Mouse (Mus musculus) c-Kit-negative CD71-positive TER-119-positive erythroid progenitor cells, embryonic 14.5 days (primary cell): Measurements from ENCODE around the gene Arsa.

ENCODE experiments used
- DNase-seq: peaks from one replicate; pipeline ENCODE4 v3.0.0-alpha.2; 2013; ENCODE audit warnings: low read depth, low spot score

The Arsa gene

DNA sequence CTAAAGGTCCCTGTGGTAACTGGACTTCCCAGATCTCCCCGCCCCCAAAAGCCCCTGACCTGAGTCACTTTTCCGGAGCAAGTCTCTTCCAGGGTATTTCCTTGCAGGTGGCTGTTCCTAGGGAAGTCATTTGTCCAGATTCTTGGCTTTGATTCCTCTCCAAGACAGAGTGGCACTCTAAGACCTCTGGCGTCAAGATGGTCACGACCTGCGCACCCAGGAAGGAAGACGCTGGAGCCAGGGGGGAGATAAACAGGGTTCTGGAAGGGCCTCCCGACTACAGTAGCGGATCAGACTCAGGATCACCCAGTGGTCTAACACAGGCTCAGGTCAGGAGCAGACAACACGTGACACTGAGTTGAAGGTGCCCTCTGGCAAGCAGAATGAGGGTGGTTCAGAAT is at the start of gene Arsa:
Gene Arsa, minus strand, starts transcription at position 335 of the 401 bp plus-strand sequence.
- DNase-seq: no peak

- DNase-seq: no peak
Observed at GRCm38 (mm10) chr15:89526776-89527325, 49.6 kb upstream of the Arsa start.

- DNase-seq: no peak
Observed at GRCm38 (mm10) chr15:89525896-89526295, 48.7 kb upstream of the Arsa start.

DNA sequence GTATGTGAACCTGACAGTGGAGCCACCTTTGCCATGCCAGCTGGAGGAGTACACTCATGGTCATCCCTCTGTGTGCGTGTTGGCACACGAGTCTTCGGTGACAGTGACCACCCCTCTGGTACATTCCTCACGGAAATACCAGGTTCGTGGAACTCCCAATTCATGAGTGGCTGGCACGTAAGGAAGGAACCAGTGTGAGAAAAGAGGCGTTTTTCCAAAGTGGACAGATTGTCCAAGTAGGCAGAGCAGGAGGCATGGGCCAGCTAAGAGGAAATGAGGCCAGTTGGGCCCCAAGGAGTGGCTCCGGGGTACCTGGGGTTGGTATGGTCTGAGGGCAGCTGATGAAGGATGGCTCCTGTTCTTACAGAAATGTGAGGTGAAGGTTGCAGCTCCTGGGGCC is 48.2 kb upstream of the Arsa start:
- DNase-seq: no peak

DNA sequence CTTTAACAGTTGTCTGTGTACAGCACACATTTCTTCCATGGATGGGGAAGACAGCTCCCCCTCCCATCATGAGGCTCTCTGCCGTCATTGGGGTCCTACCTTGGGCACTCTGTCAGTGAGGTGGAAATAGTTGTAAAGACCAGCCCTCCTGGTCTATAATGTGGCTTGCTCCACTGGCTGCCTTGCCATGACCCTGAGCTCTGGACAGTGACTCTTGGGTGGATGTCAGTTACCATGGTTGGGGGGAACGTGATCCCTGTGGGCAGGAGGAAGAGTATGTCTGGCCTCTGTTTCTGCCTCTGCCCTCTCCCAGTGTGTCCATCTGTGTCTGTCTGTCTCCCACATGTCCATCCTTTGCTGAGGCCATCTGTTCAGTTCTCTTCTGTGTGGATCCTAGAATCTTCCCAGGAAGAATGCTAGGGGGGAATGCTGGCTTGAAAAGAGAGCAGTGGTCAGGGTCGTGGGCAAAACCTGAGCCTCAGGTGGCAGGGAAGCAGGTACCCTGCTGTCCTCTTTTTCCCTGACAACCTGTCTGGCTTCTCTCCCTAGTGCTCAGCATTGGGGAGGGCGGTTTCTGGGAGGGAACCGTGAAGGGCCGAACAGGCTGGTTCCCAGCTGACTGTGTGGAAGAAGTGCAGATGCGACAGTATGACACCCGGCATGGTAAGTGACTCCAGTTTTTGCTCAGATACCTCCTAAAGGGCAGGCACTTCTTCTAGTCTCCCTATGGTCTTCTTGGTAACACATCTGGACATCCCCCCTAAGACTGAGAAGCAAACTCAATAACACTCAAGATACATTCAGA is 47.6 kb upstream of the Arsa start:
- no peak for DNase-seq

DNA sequence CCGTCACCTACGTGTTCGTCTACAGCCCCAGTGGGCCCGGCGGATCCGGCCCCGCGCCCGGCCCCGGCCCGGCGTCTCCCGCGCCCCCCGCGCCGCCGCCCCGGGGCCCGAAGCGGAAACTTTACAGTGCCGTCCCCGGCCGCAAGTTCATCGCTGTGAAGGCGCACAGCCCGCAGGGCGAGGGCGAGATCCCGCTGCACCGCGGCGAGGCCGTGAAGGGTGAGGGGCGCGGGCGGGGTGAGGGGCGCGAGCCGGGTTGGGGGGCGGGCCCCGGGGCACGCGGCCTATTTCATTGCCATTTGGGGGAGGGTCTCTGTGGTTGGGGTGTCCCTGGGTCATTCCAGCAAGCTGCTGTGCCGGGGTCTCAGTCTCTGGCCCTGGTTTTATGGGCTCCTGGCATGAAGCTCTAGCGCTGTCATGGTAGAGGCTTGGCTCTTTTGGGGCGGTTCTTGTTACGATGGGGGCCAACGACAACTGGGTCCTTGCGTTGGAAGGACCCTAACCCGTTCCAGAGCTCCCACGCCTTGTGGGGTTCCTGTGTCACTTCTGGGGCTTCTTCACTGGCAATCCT is 46.9 kb upstream of the Arsa start:
- DNase-seq: no peak

- no peak for DNase-seq
Observed at GRCm38 (mm10) chr15:89523283-89523832, 46.1 kb upstream of the Arsa start.

DNA sequence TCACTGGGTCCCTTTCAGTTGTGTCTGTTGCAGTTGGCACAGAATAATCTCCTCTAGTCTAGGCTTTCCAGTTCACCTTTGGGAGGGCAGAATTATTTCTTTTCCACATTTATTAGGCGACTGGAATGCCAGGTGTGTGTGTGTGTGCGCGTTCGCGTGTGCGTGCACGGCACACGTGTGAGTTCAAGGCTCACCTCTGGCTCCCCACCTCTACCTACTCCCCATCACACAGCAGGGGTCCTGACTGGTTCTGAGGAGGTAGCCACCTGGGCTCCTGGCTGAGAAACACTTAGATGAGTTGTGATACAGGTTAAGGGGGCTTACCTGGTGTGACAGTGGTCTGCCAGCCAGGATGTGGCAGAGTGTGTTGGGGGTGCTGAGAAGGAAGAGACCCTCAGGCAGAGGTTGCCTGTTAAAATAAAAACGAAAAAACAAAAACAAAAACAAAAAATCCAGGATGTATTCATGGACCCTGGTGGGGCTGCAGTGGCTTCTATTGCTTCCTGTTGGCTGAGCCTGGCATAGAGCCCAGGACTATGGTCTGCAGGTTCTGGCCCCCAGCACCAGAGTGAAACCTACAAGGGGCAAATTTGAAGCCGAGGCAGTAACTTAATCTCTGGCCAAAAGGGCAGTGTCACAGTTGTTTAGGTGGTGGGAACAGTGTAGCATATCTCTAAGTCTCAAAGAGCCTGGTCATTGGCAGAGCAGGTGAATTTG is 45.5 kb upstream of the Arsa start:
- no peak for DNase-seq

DNA sequence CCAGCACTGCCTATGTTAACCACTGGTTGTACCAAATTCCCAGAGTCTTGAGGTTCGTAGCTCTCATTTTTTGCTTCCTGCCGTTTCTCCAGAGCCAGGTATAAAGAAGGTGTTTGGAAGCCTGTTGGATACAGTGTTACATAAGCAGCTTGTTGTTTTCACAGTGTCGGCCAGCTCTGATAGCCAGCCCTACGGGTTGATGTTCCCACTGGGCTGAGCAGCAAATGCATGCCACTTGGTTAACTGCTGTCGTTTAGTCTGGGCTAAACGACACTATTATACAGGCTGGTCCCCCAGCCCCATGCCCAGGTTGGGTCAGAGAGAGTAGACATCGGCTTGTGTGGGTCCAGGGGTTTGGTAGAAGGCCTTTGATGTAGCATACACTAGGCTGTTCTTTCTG is 44.7 kb upstream of the Arsa start:
- no peak for DNase-seq

DNA sequence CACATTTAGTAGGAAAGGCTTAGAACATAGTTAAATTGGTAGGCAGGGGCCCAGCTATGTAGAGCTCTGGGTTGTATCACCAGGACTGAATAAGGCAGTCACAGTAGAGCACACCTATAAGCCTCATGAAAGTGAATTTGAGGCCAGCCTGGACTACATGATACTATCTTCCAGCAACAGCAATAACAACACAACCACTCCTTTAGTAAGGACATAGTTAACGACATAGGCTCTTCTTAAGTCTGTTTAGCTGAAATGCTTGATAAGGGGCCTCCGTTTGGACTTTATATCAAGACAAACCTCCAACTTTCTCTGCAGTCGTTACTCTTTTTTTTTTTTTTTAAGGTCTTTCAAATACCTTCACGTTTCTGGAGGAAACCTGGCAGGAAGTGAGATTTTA is 35.5 kb upstream of the Arsa start:
- DNase-seq: no peak

DNA sequence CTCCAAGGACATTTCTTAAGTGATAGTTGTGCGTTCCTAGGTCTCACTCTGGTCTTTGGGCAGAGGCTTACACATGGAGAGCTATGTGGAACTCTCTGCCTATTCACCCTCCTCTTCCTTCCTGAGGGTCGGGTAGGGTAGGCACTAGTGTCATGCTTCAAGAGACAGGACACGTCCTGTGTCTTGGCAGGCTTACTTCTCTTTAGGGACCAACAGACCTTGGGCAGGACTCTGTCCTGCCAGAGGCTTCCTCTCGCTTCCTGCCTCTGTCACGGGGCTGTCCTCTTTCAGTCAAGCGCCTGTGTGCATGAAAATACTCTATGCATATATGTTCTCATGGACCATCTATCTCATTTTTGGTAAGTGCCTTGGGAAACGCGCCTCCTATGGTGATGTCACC is 30.5 kb upstream of the Arsa start:
- no peak for DNase-seq

GRCm38 (mm10) chr15:89504838-89505237 is 27.6 kb upstream of the Arsa start:
- no peak for DNase-seq

- no peak for DNase-seq
Observed at GRCm38 (mm10) chr15:89501321-89501720, 24.1 kb upstream of the Arsa start.

DNA sequence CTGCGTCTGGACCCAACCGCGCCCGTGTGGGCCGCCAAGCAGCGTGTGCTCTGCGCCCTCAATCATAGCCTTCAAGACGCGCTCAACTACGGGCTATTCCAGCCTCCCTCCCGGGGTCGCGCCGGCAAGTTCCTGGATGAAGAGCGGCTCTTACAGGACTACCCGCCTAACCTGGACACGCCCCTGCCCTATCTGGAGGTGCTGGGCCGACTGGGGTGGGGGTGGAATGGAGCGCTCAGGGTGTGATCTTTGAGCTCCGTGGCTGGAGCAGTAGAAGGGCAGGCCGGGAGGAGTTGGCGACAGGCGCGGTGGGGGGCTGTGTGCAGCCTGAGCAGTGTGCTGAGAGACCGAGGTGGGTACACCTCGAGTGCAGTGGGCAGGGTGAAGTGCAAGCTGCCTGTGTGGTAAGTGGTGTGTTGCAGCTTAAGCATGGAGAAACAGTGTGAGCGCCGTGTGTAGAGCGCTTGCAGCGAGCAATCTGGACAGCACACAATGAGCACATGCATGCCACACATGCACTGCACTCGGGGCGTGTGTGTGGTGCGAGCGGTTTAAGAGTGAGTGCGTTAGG is 23.1 kb upstream of the Arsa start:
- DNase-seq: no peak

- no peak for DNase-seq
Observed at GRCm38 (mm10) chr15:89499784-89500220, 22.6 kb upstream of the Arsa start.

DNA sequence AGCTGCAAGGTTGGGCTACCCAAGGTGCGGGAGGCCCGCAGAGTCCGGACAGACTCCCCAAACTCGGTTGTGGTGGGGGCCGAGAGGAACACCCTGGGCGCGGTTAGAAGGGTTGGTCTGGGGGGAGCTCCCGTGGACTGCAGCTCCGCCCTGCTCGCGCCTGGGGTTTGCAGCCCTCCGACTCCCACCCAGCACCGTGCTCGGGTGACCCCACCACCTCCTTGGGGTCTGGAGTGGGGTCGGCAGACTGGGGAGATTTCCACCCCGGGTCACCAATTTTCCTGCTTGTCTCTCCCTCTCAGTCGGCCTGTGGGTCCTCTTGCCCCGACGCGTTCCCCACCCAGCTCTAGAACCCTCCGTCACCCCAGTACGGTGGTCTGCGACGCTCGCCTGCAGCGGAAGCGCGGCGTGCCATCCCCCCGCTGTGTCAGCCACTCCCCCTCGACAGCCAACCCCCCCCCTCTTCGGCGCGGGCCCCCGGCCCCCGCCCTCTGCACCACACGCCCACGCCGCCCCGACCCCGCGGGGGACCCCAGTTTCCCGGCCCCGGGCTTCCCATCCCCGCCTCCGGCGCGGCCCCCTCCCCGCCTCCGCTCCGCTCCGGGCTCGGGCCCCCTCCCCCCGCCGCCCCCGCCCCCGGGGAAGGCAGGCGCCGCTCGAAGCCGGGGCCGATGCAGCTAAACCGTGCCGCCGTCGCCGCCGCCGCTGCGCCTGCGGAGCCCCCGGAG is 21.9 kb upstream of the Arsa start, which contains the start of gene Shank3:
Gene Shank3, plus strand, starts transcription at position 663 of the 728 bp plus-strand sequence.
- no peak for DNase-seq

DNA sequence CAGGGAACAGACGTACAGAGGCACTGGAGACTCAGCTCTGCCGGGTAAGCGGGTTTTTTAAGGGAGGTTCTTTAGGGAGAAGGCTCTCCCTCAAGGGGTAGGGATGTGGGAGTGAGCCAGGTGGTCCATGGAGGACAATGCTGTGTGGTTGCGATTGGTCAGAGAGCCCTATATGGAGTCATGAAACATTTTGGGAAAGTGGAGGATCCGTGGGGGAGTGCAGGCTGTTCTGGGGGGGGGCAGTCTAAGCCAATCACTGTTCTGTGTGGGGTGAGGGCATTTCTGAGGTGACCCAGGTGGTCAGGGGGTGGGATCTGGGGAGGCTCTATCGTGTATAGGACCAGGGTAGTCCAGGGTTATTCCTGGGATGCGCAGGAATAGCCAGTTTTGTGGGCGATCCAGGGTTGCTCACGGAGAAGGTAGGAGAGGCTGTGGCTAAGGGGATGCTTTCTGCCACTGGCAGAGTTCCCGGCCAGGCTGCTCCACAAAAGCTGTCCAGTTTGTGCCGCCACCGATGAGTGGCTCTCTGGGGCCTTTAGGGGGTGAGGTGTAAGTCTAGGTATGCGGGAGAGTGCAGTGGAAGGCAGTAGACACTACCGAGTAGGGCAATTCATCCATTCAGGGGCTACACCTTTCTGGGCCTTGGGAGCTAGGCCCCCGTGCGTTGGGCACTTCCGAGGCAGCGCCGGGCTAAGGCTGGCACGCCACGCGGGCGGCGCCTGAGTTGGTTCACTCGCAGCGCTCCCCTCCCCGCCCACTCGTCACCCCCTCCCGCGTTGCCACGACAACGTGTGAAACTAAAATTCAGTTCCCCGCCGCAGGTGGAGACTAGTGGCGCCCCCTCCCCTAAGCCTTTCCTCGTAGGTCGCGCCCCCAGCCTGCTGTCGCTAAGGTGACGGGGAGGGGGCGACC is 21.1 kb upstream of the Arsa start:
- DNase-seq: no peak

DNA sequence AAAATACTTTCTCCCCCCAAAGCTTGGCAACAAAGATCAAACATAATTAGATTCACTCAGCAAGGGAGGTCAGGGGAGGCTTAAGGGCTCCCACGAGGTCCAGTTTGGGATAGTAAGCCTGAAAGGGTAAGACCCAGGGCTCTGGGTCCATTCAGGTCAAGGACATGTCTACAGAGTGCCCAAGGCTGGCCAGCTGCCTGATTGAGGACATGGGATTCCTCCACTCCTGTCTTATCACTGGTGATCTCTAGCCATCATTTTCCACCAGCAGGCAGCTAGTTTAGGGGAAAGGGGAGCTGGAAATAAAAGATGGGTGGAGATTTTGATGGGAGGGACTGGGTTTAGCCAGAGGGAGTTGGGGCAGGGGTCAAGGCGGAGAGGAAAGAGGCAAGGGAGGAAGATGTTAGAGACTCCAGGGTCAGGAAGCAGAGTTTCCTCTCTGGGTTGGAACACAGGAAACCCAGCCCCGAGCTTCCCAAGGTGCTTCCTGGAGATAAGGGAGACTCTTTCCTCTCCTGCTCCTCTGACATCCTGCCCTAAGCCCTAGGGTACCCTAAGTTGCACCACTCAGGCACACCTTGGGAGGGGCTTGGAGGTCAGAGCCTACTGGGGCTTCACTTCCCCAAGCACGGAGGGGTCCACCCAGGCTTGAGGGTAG is 20.3 kb upstream of the Arsa start:
- no peak for DNase-seq

GRCm38 (mm10) chr15:89496841-89497240 is 19.6 kb upstream of the Arsa start:
- no peak for DNase-seq
